Mouse (Mus musculus): ENCODE measurements around the gene Ipo8.

GRCm38 (mm10) chr6:148818624-148819343, 12.5 kb downstream of the Ipo8 start:
- no peak for TF ChIP-seq CTCF (IDR thresholded peaks at IDR 0.05; ENCODE audit: low read depth)
- TF ChIP-seq EP300 (optimal IDR thresholded peaks at IDR 0.05): no peak

All from stomach, postnatal 0 days (tissue).